Mouse (Mus musculus) E14TG2a.4 (cell line): ENCODE results near the gene Hist1h4f.

ENCODE experiments used
- CTCF ChIP-seq: conservative IDR thresholded peaks from 2 replicates; pipeline ENCODE4 v1.5.1; 2014; ENCODE audit warnings: low read length
- POU5F1 ChIP-seq: IDR thresholded peaks from 2 replicates; pipeline ENCODE4 v1.6.1; 2014; ENCODE audit warnings: low read length, borderline replicate concordance

- TF ChIP-seq CTCF (no peak), POU5F1 (no peak)
Observed at GRCm38 (mm10) chr13:23543965-23544786, 7.3 kb downstream of the Hist1h4f start, which contains the start of gene Hist1h3f.
